Mouse (Mus musculus) MEL (cell line): ENCODE results near the gene Cd200r2.
"Not testable (repeated sequence)": the region's sequence is repeated elsewhere in the genome, so short reads cannot be mapped to it uniquely, and the experiment has no call there.

Source experiments
- BHLHE40 ChIP-seq: IDR thresholded peaks from 2 replicates; pipeline ENCODE4 v1.6.1; 2012; ENCODE audit warnings: low read depth, mild to moderate bottlenecking, inconsistent platforms, low read length, improper control_type of control experiment, borderline replicate concordance
- CTCF ChIP-seq, 3 experiments: IDR thresholded peaks in 2 of 3; conservative IDR thresholded peaks in 1 of 3; 2 replicates each; pipeline ENCODE4 v1.5.1; 2011 to 2012; ENCODE audit warnings: low read length in 3 of 3, low read depth in 2 of 3, mild to moderate bottlenecking in 2 of 3, improper control_type of control experiment in 1 of 3, inconsistent platforms in 1 of 3, mixed read lengths in 1 of 3, moderate library complexity in 1 of 3; ENCODE audit not compliant: control insufficient read depth in 1 of 3, insufficient read depth in 1 of 3, poor library complexity in 1 of 3, severe bottlenecking in 1 of 3
- EP300 ChIP-seq, 2 experiments: IDR thresholded peaks; 2 replicates each; pipeline ENCODE4 v1.6.1; 2011; ENCODE audit warnings: improper control_type of control experiment in 2 of 2, low read length in 2 of 2, low read depth in 1 of 2, mild to moderate bottlenecking in 1 of 2
- KAT2A ChIP-seq: conservative IDR thresholded peaks from 2 replicates; pipeline ENCODE4 v1.6.1; 2012; ENCODE audit warnings: low read depth, low read length, improper control_type of control experiment, inconsistent platforms
- MAZ ChIP-seq: IDR thresholded peaks from 2 replicates; pipeline ENCODE4 v1.6.1; 2012; ENCODE audit warnings: low read depth, mild to moderate bottlenecking, inconsistent platforms, low read length, improper control_type of control experiment
- POLR2A ChIP-seq, 2 experiments: IDR thresholded peaks; 2 replicates each; pipeline ENCODE4 v1.6.1; 2011 to 2012; ENCODE audit warnings: low read length in 2 of 2, mild to moderate bottlenecking in 2 of 2, control low read depth in 1 of 2, improper control_type of control experiment in 1 of 2, low read depth in 1 of 2, moderate library complexity in 1 of 2; ENCODE audit not compliant: control insufficient read depth in 1 of 2, insufficient read depth in 1 of 2, poor library complexity in 1 of 2

GRCm38 (mm10) chr16:44833189-44833588, 33.7 kb upstream of the Cd200r2 start:
- not testable (repeated sequence) for TF ChIP-seq CTCF (IDR thresholded peaks at IDR 0.05 in 2 of 3, conservative IDR thresholded peaks at IDR 0.05 in 1 of 3; ENCODE audit: control insufficient read depth in 1 of 3, insufficient read depth in 1 of 3, low read depth in 2 of 3, low read length in 3 of 3, poor library complexity in 1 of 3, severe bottlenecking in 1 of 3); POLR2A (IDR thresholded peaks at IDR 0.05; ENCODE audit: control insufficient read depth in 1 of 2, insufficient read depth in 1 of 2, low read depth in 1 of 2, low read length in 2 of 2, poor library complexity in 1 of 2); BHLHE40; EP300 (IDR thresholded peaks at IDR 0.05; ENCODE audit: low read depth in 1 of 2, low read length in 2 of 2); KAT2A; MAZ
